Mouse (Mus musculus): ENCODE measurements at regions not wholly inside any gene's neighbourhood (a gene's known extent, or its start where the extent isn't known, plus 50 kb on each side); places are given as distances from the start of the nearest gene placed in this dataset.

GRCm38 (mm10) chr3:19458386-19458785 is 170.1 kb downstream of the 1700064H15Rik start:
- no peaks in the 10 kb centered on the region for H3K27me3 ChIP-seq
- H3K9ac ChIP-seq (replicated peaks), result no peak overlapping the region
- no peaks in the 10 kb centered on the region for H3K9me3 ChIP-seq
- H3K4me1 ChIP-seq (replicated peaks), result no peaks in the 10 kb centered on the region
- no peaks in the 10 kb centered on the region for H3K36me3 ChIP-seq
- no peak overlapping the region for H3K27ac ChIP-seq
- ATAC-seq, result no peak
- 93% methylated on average over 8 of the region's 8 CpGs for WGBS
- H3K4me3 ChIP-seq (replicated peaks), result no peak overlapping the region
- no peak overlapping the region for H3K4me2 ChIP-seq (replicated peaks)

- no peak overlapping the region for H3K27ac ChIP-seq
- H3K9me3 ChIP-seq, result no peaks in the 10 kb centered on the region
- H3K4me2 ChIP-seq (replicated peaks), result no peak overlapping the region
- H3K4me1 ChIP-seq (replicated peaks), result no peaks in the 10 kb centered on the region
- no peak overlapping the region for H3K9ac ChIP-seq (replicated peaks)
- H3K4me3 ChIP-seq (replicated peaks), result no peak overlapping the region
- 92% methylated on average over 2 of the region's 2 CpGs for WGBS
- H3K36me3 ChIP-seq, result no peaks in the 10 kb centered on the region
- no peak for ATAC-seq
- H3K27me3 ChIP-seq, result no peaks in the 10 kb centered on the region
These were observed 171.0 kb downstream of the 1700064H15Rik start for GRCm38 (mm10) chr3:19457431-19457830.

- 87% methylated on average over 4 of the region's 4 CpGs for WGBS
- Histone ChIP-seq H3K4me2 (replicated peaks) (no peak overlapping the region), H3K27ac (no peak overlapping the region), H3K27me3 (no peaks in the 10 kb centered on the region), H3K9ac (replicated peaks) (no peak overlapping the region), H3K36me3 (no peaks in the 10 kb centered on the region), H3K4me3 (replicated peaks) (no peak overlapping the region), H3K4me1 (replicated peaks) (no peaks in the 10 kb centered on the region), H3K9me3 (no peaks in the 10 kb centered on the region)
- no peak for ATAC-seq
These were observed 172.5 kb downstream of the 1700064H15Rik start for GRCm38 (mm10) chr3:19455838-19456448.

- Histone ChIP-seq H3K4me1 (replicated peaks) (no peaks in the 10 kb centered on the region), H3K27me3 (no peaks in the 10 kb centered on the region), H3K4me2 (replicated peaks) (no peak overlapping the region), H3K36me3 (no peaks in the 10 kb centered on the region), H3K9me3 (no peaks in the 10 kb centered on the region), H3K27ac (no peak overlapping the region), H3K4me3 (replicated peaks) (no peak overlapping the region), H3K9ac (replicated peaks) (no peak overlapping the region)
- 45% methylated on average over 3 of the region's 3 CpGs for WGBS
- no peak for ATAC-seq
These were observed 177.5 kb downstream of the 1700064H15Rik start for GRCm38 (mm10) chr3:19451022-19451421.

- Histone ChIP-seq H3K27ac (no peak overlapping the region), H3K4me1 (replicated peaks) (no peaks in the 10 kb centered on the region), H3K4me3 (replicated peaks) (no peak overlapping the region), H3K36me3 (no peaks in the 10 kb centered on the region), H3K27me3 (no peaks in the 10 kb centered on the region), H3K9me3 (no peaks in the 10 kb centered on the region), H3K9ac (replicated peaks) (no peak overlapping the region), H3K4me2 (replicated peaks) (no peak overlapping the region)
- 76% methylated on average over 3 of the region's 3 CpGs for WGBS
- ATAC-seq, result no peak
These were observed 179.5 kb downstream of the 1700064H15Rik start for GRCm38 (mm10) chr3:19448931-19449330.

- no peaks in the 10 kb centered on the region for H3K36me3 ChIP-seq
- no peak for ATAC-seq
- H3K27ac ChIP-seq, result no peak overlapping the region
- H3K4me2 ChIP-seq (replicated peaks), result no peak overlapping the region
- H3K9ac ChIP-seq (replicated peaks), result no peak overlapping the region
- WGBS, result 57% methylated on average over 2 of the region's 2 CpGs
- H3K4me1 ChIP-seq (replicated peaks), result no peaks in the 10 kb centered on the region
- no peak overlapping the region for H3K4me3 ChIP-seq (replicated peaks)
- H3K9me3 ChIP-seq, result no peaks in the 10 kb centered on the region
- H3K27me3 ChIP-seq, result no peaks in the 10 kb centered on the region
These were observed 180.3 kb downstream of the 1700064H15Rik start for GRCm38 (mm10) chr3:19448192-19448591.

- Histone ChIP-seq H3K27me3 (no peaks in the 10 kb centered on the region), H3K36me3 (no peaks in the 10 kb centered on the region), H3K9ac (replicated peaks) (no peak overlapping the region), H3K4me3 (replicated peaks) (no peak overlapping the region), H3K27ac (no peak overlapping the region), H3K9me3 (no peaks in the 10 kb centered on the region), H3K4me2 (replicated peaks) (no peak overlapping the region), H3K4me1 (replicated peaks) (no peaks in the 10 kb centered on the region)
- 81% methylated on average over 1 of the region's 1 CpGs for WGBS
- ATAC-seq, result no peak
These were observed 180.7 kb downstream of the 1700064H15Rik start for GRCm38 (mm10) chr3:19447733-19448132.

GRCm38 (mm10) chr3:19444914-19445313 is 183.6 kb downstream of the 1700064H15Rik start:
- no peaks in the 10 kb centered on the region for H3K4me1 ChIP-seq (replicated peaks)
- H3K4me3 ChIP-seq (replicated peaks), result no peak overlapping the region
- H3K9ac ChIP-seq (replicated peaks), result no peak overlapping the region
- no peaks in the 10 kb centered on the region for H3K9me3 ChIP-seq
- WGBS, result 65% methylated on average over 2 of the region's 2 CpGs
- ATAC-seq, result no peak
- no peaks in the 10 kb centered on the region for H3K36me3 ChIP-seq
- no peak overlapping the region for H3K4me2 ChIP-seq (replicated peaks)
- no peak overlapping the region for H3K27ac ChIP-seq
- H3K27me3 ChIP-seq, result no peaks in the 10 kb centered on the region

GRCm38 (mm10) chr3:19441827-19442226 is 186.7 kb downstream of the 1700064H15Rik start:
- no peak for ATAC-seq
- Histone ChIP-seq H3K4me1 (replicated peaks) (no peaks in the 10 kb centered on the region), H3K27ac (no peak overlapping the region), H3K27me3 (no peaks in the 10 kb centered on the region), H3K4me2 (replicated peaks) (no peak overlapping the region), H3K9ac (replicated peaks) (no peak overlapping the region), H3K36me3 (no peaks in the 10 kb centered on the region), H3K9me3 (no peaks in the 10 kb centered on the region), H3K4me3 (replicated peaks) (no peak overlapping the region)
- WGBS, result 56% methylated on average over 1 of the region's 1 CpGs

- Histone ChIP-seq H3K4me1 (replicated peaks) (no peaks in the 10 kb centered on the region), H3K27ac (no peak overlapping the region), H3K4me2 (replicated peaks) (no peak overlapping the region), H3K27me3 (no peaks in the 10 kb centered on the region), H3K4me3 (replicated peaks) (no peak overlapping the region), H3K36me3 (no peaks in the 10 kb centered on the region), H3K9ac (replicated peaks) (no peak overlapping the region), H3K9me3 (no peaks in the 10 kb centered on the region)
- ATAC-seq, result no peak
- 89% methylated on average over 4 of the region's 4 CpGs for WGBS
These were observed 198.3 kb downstream of the 1700064H15Rik start for GRCm38 (mm10) chr3:19430159-19430558.

GRCm38 (mm10) chr3:19429422-19430076 is 198.9 kb downstream of the 1700064H15Rik start:
- Histone ChIP-seq H3K36me3 (no peaks in the 10 kb centered on the region), H3K9me3 (no peaks in the 10 kb centered on the region), H3K27ac (no peak overlapping the region), H3K4me1 (replicated peaks) (no peaks in the 10 kb centered on the region), H3K27me3 (no peaks in the 10 kb centered on the region), H3K4me3 (replicated peaks) (no peak overlapping the region), H3K4me2 (replicated peaks) (no peak overlapping the region), H3K9ac (replicated peaks) (no peak overlapping the region)
- 92% methylated on average over 6 of the region's 6 CpGs for WGBS
- no peak for ATAC-seq

- no peak for ATAC-seq
- no peak overlapping the region for H3K4me3 ChIP-seq (replicated peaks)
- no peaks in the 10 kb centered on the region for H3K4me1 ChIP-seq (replicated peaks)
- no peaks in the 10 kb centered on the region for H3K27me3 ChIP-seq
- H3K4me2 ChIP-seq (replicated peaks), result no peak overlapping the region
- no peaks in the 10 kb centered on the region for H3K36me3 ChIP-seq
- H3K9ac ChIP-seq (replicated peaks), result no peak overlapping the region
- no peak overlapping the region for H3K27ac ChIP-seq
- H3K9me3 ChIP-seq, result no peaks in the 10 kb centered on the region
These were observed 199.5 kb downstream of the 1700064H15Rik start for GRCm38 (mm10) chr3:19429010-19429409.

- WGBS, result 85% methylated on average over 1 of the region's 1 CpGs
- ATAC-seq, result no peak
These were observed 202.3 kb downstream of the 1700064H15Rik start for GRCm38 (mm10) chr3:19426130-19426556.

More at GRCm38 (mm10) chr3:19426130-19426556, 202.3 kb downstream of the 1700064H15Rik start:
- Histone ChIP-seq H3K36me3 (no peaks in the 10 kb centered on the region), H3K27ac (no peak overlapping the region), H3K9me3 (no peaks in the 10 kb centered on the region), H3K27me3 (no peaks in the 10 kb centered on the region), H3K9ac (replicated peaks) (no peak overlapping the region), H3K4me3 (replicated peaks) (no peak overlapping the region), H3K4me2 (replicated peaks) (no peak overlapping the region), H3K4me1 (replicated peaks) (no peaks in the 10 kb centered on the region)

Data from midbrain, embryonic 13.5 days (tissue).